Mouse (Mus musculus) kidney, postnatal 0 days (tissue): ENCODE results near the gene Fgfr2. TPM values are rescaled to one million over a fixed set of nuclear protein-coding genes. Genes with fewer than 3 reads are reported as not detected.
A peak's percentile ranks its signal among the peaks of the same experiment; 100 is the strongest.

ENCODE experiments used
- ATAC-seq: fragments of 200-750 bp; cut with Nextera tagmentation; replicated peaks from 2 replicates; pipeline ENCODE4 v1.8.0; 2017; ENCODE audit warnings: low read depth, moderate number of reproducible peaks, moderate TSS enrichment, moderate library complexity; ENCODE audit not compliant: low FRiP score
- DNase-seq: peaks from one replicate; pipeline ENCODE4 v3.0.0-alpha.2; 2016; ENCODE audit warnings: low spot score
- H3K27ac ChIP-seq: fragments of 300-500 bp; sonication (generic); 2 replicates; pipeline ENCODE4 v1.5.1; 2014; ENCODE audit warnings: mild to moderate bottlenecking
- H3K27me3 ChIP-seq: fragments of 300-500 bp; sonication (generic); 2 replicates; pipeline ENCODE4 v1.6.1; 2014; ENCODE audit warnings: low read length, mixed read lengths; ENCODE audit not compliant: insufficient read depth
- H3K36me3 ChIP-seq: fragments of 300-500 bp; sonication (generic); 2 replicates; pipeline ENCODE4 v1.6.1; 2014; ENCODE audit warnings: low read length, mixed read lengths; ENCODE audit not compliant: insufficient read depth
- H3K4me1 ChIP-seq: fragments of 300-500 bp; sonication (generic); replicated peaks from 2 replicates; pipeline ENCODE4 v1.6.1; 2014; ENCODE audit warnings: antibody characterized with exemption, low read length, mixed read lengths; ENCODE audit not compliant: insufficient read depth
- H3K4me2 ChIP-seq: fragments of 300-500 bp; sonication (generic); 2 replicates; pipeline ENCODE4 v1.6.1; 2014; ENCODE audit warnings: mild to moderate bottlenecking, low read length, moderate library complexity, mixed read lengths
- H3K4me3 ChIP-seq: fragments of 300-500 bp; sonication (generic); replicated peaks from 2 replicates; pipeline ENCODE4 v1.5.1; 2014; ENCODE audit warnings: low read depth, low read length
- H3K9ac ChIP-seq: fragments of 300-500 bp; sonication (generic); 2 replicates; pipeline ENCODE4 v1.6.1; 2014; ENCODE audit warnings: low read depth, low read length
- H3K9me3 ChIP-seq: fragments of 300-500 bp; sonication (generic); replicated peaks from 2 replicates; pipeline ENCODE4 v1.6.1; 2016; ENCODE audit warnings: low read length, inconsistent platforms, mixed read lengths
- CTCF ChIP-seq: IDR thresholded peaks from 2 replicates; pipeline ENCODE4 v1.5.1; 2016; ENCODE audit warnings: antibody characterized with exemption, low read depth, mild to moderate bottlenecking, moderate library complexity
- WGBS: fragments of 180-500 bp; shearing (Covaris S2); extraction: QIAGEN DNeasy Blood & Tissue Kit; methylation state at CpG from one replicate; pipeline ENCODE4 v1.1.7; 2014; 5-methylcytosine and 5-hydroxymethylcytosine counted together
- polyA plus RNA-seq: library from polyadenylated mRNA; unstranded; fragments of >200 nt; fragmentation: Nextera tagmentation; extraction: Ambion mirVana; gene quantifications from 2 replicates; pipeline ENCODE4 v1.2.1, GENCODE M21; 2015

Fgfr2 gene
- polyA plus RNA-seq, 1 experiment from 2014 or later: 79.8 TPM

DNA sequence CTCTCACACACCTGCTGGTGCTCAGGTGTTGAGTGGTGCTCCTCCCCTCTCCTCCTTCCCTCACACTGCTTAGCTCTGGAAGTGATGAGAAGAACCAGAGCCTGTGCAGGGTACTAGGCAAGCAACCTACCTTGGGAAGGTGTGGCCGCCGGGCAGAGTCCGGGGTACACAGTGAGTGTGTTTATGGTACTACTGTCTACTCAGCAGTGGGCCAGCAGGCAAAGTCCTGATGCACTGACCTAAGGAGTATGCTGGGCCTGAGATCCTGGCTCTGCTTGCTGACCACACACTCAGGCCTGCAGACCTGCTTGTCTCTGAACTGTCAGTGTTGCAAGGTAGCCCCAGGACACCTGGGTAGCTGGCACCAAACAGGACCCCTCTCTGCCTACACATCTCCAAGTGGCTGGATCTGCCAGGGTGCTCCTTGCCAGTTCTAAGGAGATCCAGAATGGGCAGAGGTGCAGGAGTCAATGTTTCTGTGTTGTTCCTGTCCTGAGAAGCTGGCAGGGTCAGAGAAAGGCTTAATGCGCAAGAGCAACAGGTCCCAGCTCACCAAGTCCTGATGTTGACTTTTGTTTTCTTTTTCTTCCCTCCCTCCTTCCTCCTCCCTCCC, 2488.8 kb downstream of the Fgfr2 start:
- H3K9me3 ChIP-seq: no peaks in the 10 kb centered on the region
- H3K4me3 ChIP-seq: no peak overlapping the region
- ATAC-seq: peak; percentile 80
- H3K4me1 ChIP-seq: peaks cover 18% of the 10 kb centered on the region; the same call in 1 of the 2 replicates
- no peaks in the 10 kb centered on the region for H3K36me3 ChIP-seq
- 85% methylated on average over 4 of the region's 4 CpGs for WGBS
- no peak for DNase-seq
- no peak overlapping the region for H3K4me2 ChIP-seq
- peak overlapping the region; percentile 8; the same call in 1 of the 2 replicates for H3K27ac ChIP-seq
- H3K9ac ChIP-seq: no peak overlapping the region
- no peak for TF ChIP-seq CTCF
- H3K27me3 ChIP-seq: no peaks in the 10 kb centered on the region

DNA sequence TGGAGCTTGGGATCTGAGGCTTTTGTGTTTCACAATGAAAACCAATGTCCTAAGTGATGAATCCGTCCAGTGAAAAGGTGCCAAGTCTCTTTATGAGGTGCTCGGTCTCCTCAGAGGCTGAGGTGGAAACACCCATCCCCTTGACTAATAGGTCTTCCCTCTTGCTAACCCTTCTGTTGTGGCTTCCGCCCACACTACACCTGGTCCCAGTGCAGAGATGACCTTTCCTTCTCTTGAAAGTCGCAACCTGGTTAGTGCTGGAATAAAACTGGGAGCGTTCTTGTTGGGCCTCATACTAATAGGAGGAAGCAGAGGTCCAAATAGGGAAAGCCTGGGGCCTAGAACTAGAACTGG, 2490.8 kb downstream of the Fgfr2 start:
- H3K4me1 ChIP-seq: peaks cover 12% of the 10 kb centered on the region; the same call in 1 of the 2 replicates
- no peak overlapping the region for H3K9ac ChIP-seq
- H3K27me3 ChIP-seq: no peaks in the 10 kb centered on the region
- no peak overlapping the region for H3K4me3 ChIP-seq
- H3K27ac ChIP-seq: peak overlapping the region; percentile 47
- H3K36me3 ChIP-seq: no peaks in the 10 kb centered on the region
- no peak for TF ChIP-seq CTCF
- 85% methylated on average over 5 of the region's 5 CpGs for WGBS
- H3K9me3 ChIP-seq: no peaks in the 10 kb centered on the region
- DNase-seq (no peak), ATAC-seq (no peak)
- no peak overlapping the region for H3K4me2 ChIP-seq

DNA sequence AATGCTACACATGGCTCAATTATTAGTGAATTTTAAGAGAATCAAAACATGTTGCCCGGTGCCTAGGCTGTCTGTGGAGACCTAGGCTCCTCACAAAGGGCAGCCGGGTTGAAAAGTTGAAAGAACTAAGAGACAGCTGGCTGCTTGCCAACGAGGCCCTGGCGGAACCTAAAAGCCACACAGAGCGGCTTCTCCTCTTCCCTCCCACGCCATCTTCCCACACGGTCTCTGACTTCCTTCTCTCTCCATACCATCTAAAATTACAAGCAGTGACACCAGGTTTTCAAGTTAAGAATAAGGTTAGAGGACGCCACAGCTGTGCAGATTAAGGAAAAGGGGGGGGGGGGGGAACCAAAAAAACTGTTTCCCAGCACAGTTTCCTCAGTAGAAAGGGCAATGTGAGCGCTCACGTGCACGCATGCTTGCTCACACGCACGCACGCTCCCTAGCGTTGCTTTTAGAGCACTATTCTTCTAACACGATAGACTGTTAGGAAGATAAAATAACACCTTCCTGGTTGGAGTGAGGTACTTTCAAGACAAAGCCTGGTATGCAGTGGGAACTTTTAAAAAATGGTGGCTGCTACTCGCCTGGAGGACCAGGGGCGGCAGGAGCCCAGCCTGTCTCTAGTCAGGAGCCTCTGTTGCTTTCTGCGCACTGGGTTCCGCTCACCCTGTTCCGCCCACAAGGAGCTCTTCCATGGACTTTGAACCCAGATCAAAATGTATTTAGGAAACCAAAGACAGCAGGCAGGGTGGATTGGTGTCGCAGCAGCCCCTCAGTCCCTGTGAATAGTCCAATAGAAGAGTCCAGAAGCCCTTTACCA, 2491.4 kb downstream of the Fgfr2 start:
- DNase-seq (peak; percentile 90), ATAC-seq (peak; percentile 58; the same call in 1 of the 2 replicates)
- Histone ChIP-seq H3K27ac (peak overlapping the region; percentile 47), H3K4me3 (no peak overlapping the region), H3K9ac (0 out of 2 replicates have a peak overlapping the region, but pooled peaks have one; percentile 13), H3K4me2 (peak overlapping the region; percentile 8; the same call in 1 of the 2 replicates), H3K36me3 (no peaks in the 10 kb centered on the region), H3K9me3 (no peaks in the 10 kb centered on the region), H3K27me3 (no peaks in the 10 kb centered on the region), H3K4me1 (peaks cover 12% of the 10 kb centered on the region; the same call in 1 of the 2 replicates)
- 29% methylated on average over 22 of the region's 22 CpGs for WGBS
- peak; percentile 42; the same call in 1 of the 2 replicates for TF ChIP-seq CTCF

DNA sequence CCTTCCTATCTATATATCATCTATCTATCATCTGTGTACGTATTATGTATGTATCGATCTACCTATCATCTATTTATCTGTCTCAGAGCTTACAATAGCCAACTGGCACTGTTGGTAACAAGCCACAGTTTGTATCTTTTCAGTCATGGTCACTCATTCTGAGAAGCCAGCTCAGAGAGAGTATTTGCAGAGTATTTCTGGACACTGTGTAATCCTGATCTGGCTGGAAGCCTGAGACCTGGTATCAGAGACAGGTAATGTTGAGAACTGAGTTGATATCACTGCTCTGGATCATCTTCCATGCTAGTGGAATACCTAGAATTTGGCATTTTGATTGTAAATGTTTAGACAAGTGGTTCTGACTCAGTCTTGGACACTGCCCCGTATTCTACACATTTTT, 2492.2 kb downstream of the Fgfr2 start:
- Histone ChIP-seq H3K27ac (no peak overlapping the region; the same call in 1 of the 2 replicates), H3K36me3 (no peaks in the 10 kb centered on the region), H3K9me3 (no peaks in the 10 kb centered on the region), H3K27me3 (no peaks in the 10 kb centered on the region), H3K4me2 (no peak overlapping the region), H3K4me3 (no peak overlapping the region), H3K9ac (no peak overlapping the region), H3K4me1 (peaks cover 12% of the 10 kb centered on the region; the same call in 1 of the 2 replicates)
- ATAC-seq (no peak), DNase-seq (no peak)
- no peak for TF ChIP-seq CTCF
- 92% methylated on average over 3 of the region's 3 CpGs for WGBS

DNA sequence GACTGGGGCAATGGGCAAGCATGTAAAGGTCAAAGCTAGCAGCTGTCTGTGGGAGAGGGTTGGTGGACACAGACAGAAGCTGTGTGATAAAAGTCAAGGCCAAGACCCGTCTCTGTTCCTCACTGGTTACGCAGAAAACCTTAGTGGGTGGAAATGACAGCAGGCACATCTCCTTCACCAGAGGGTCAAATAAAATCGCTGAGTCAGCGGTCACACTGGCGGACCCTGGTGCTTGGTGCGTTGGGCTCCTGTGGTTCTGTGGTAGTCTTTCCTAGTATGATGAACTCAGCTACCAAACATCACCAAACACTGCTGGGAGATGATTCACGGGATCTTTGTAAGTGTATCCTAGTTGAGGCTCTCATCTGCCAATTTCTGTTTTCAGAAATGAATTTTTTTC, 2493.2 kb downstream of the Fgfr2 start:
- H3K4me1 ChIP-seq: peaks cover 12% of the 10 kb centered on the region; the same call in 1 of the 2 replicates
- H3K4me2 ChIP-seq: no peak overlapping the region
- no peaks in the 10 kb centered on the region for H3K27me3 ChIP-seq
- no peak overlapping the region for H3K27ac ChIP-seq
- 88% methylated on average over 7 of the region's 7 CpGs for WGBS
- no peak for DNase-seq
- no peaks in the 10 kb centered on the region for H3K36me3 ChIP-seq
- ATAC-seq: no peak
- TF ChIP-seq CTCF: no peak
- no peak overlapping the region for H3K9ac ChIP-seq
- H3K4me3 ChIP-seq: no peak overlapping the region
- no peaks in the 10 kb centered on the region for H3K9me3 ChIP-seq

DNA sequence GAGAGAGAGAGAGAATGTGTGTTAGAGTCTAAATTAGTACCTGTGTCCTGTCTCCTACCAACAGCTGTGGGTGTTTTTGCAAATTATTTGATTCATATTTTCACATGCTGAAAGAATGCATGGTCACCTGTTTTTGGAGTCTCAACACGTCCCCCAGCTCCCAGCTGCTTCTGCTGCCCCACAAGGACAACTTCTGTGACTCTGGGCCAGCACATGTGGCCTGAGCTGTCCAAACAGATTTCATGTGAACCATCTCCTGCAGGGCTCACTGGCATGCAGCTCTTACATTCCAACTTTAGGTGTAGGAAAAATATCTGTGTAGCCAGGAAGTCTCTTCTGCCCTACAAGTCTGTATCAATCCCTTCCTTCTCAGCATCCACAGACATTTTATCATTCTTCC, 2494.5 kb downstream of the Fgfr2 start:
- WGBS: 36% methylated on average over 1 of the region's 1 CpGs

More for the DNA sequence above, 2494.5 kb downstream of the Fgfr2 start:
- Histone ChIP-seq H3K9ac (no peak overlapping the region), H3K4me3 (no peak overlapping the region), H3K4me1 (peaks cover 10% of the 10 kb centered on the region; the same call in 1 of the 2 replicates), H3K9me3 (no peaks in the 10 kb centered on the region), H3K27ac (no peak overlapping the region), H3K4me2 (no peak overlapping the region), H3K27me3 (no peaks in the 10 kb centered on the region), H3K36me3 (0 out of 2 replicates have a peak, but pooled peaks cover 1% of the 10 kb centered on the region)
- no peak for TF ChIP-seq CTCF
- no peak for DNase-seq
- ATAC-seq: no peak
